Mouse (Mus musculus): ENCODE measurements around the gene Ajap1.

DNA sequence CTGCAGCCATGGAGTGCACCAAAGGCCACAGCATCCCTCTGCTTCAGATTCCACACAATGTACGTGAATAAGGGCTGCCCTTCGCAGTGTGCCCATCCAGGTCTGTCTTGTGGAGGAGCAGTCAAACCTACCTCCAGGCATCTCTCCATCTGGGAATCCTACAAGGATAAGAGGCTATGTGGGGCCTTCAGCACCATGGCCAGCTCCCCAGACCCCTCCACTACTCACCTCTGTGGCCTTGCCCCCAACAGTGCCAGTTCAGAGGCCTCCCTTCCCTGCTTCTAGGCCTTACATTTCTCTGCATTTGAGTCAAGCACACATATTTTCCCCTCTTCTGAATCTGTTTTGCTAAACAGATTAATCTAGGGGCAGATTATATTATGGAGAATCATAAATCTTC, 52.6 kb downstream of the Ajap1 start:
- TF ChIP-seq CTCF (IDR thresholded peaks at IDR 0.05; ENCODE audit: low read depth) (no peak), EP300 (IDR thresholded peaks at IDR 0.05; ENCODE audit: low read depth) (no peak)
